Mouse (Mus musculus) cortical plate, adult 2 months (tissue): ENCODE measurements around the gene Irgq.

Experiments
- CTCF ChIP-seq: fragments of 200-500 bp; IDR thresholded peaks from 2 replicates; pipeline ENCODE4 v1.5.1; 2011; ENCODE audit warnings: mild to moderate bottlenecking, control low read depth, low read length; ENCODE audit not compliant: insufficient read depth; ENCODE audit errors: extremely low read depth
- POLR2A ChIP-seq: fragments of 200-500 bp; IDR thresholded peaks from 2 replicates; pipeline ENCODE4 v1.6.1; 2011; ENCODE audit warnings: mild to moderate bottlenecking, low read length, control low read depth; ENCODE audit not compliant: insufficient read depth; ENCODE audit errors: extremely low read depth

DNA sequence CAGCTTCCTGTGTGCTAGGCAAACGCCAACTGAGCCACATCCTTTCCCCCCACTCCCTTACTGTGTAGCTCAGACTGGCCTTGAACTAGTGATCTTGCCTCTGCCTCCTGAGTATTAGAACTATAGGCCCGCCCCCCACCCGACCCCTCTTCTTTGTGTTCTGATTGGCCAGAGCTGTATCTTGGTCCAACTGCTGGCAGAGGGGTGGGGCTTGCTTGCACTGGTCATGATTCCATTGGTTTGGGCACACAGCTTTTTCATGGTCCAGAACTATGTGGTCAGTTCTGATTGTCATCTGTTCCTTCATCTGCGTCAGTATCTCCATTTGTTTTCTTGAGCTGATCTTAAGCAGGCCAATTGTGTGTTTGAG is 33.3 kb downstream of the Irgq start:
- TF ChIP-seq CTCF = no peak
- TF ChIP-seq POLR2A = no peak
